Mouse (Mus musculus): ENCODE results near the gene Gtf2i. TPM values are rescaled to one million over a fixed set of nuclear protein-coding genes. Genes with fewer than 3 reads are reported as not detected.
"Not testable (repeated sequence)": the region's sequence is repeated elsewhere in the genome, so short reads cannot be mapped to it uniquely, and the experiment has no call there.

Gene Gtf2i
- polyA plus RNA-seq, 1 experiment from 2014 or later: 195 TPM

DNA sequence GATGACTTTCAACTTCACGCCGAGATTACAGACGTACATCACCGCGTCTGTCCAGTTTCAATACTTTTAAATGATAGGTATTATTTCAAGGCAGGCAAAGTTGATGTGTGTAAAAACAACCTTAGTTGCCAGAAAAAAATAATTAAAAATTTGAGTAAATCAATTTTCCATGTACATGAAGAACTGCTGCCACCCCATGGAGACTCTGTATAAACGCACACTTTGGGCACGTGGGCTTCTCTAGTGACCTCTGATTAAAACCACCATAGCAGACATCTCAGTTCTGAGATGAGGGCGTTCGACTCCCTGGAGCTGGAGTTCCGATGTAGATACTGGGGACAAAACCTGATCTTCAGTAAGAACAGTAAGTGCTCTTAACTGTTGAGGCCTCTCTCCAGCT, 26.8 kb upstream of the Gtf2i start:
- ATAC-seq: no peak
- H3K36me3 ChIP-seq (ENCODE audit: poor library complexity, severe bottlenecking): no peaks in the 10 kb centered on the region

GRCm38 (mm10) chr5:134340101-134340522, 25.6 kb upstream of the Gtf2i start:
- Histone ChIP-seq H3K4me2 (no peak overlapping the region), H3K4me1 (no peaks in the 10 kb centered on the region), H3K9ac (no peak overlapping the region), H3K27ac (no peak overlapping the region), H3K4me3 (no peak overlapping the region), H3K9me3 (replicated peaks) (no peaks in the 10 kb centered on the region), H3K36me3 (ENCODE audit: poor library complexity, severe bottlenecking) (no peaks in the 10 kb centered on the region), H3K27me3 (no peaks in the 10 kb centered on the region)
- WGBS: 22% methylated on average over 6 of the region's 6 CpGs
- no peak for ATAC-seq

More for the DNA sequence above, 26.8 kb upstream of the Gtf2i start:
- no peak overlapping the region for H3K9ac ChIP-seq
- H3K27me3 ChIP-seq: no peaks in the 10 kb centered on the region
- H3K4me2 ChIP-seq: no peak overlapping the region
- H3K4me3 ChIP-seq: no peak overlapping the region
- no peaks in the 10 kb centered on the region for H3K9me3 ChIP-seq (replicated peaks)
- no peak overlapping the region for H3K27ac ChIP-seq
- WGBS: 71% methylated on average over 10 of the region's 10 CpGs
- H3K4me1 ChIP-seq: no peaks in the 10 kb centered on the region

DNA sequence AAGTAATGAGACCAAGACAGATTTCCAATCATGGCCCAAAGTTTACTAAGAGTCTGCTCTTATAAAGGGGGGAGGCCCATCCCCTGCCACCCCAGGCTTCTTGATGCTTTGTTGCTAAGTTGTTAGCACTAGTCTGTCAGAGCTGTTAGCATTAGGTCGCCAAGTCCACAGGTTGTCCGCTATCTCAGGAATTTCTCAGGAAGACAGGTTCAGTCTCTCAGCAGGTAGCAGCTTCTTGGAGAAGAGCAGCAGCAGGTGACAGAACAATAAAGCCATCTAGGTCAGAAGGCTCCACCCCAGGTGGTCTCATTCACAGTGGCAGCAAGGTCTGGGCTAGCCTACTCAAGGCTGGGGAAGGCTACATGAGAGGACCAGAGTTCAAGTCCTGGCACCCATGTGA, 22.5 kb upstream of the Gtf2i start:
- not testable (repeated sequence) for H3K4me3 ChIP-seq; H3K9me3 ChIP-seq (replicated peaks); H3K4me2 ChIP-seq; ATAC-seq; H3K27ac ChIP-seq; H3K4me1 ChIP-seq; H3K9ac ChIP-seq; H3K36me3 ChIP-seq (ENCODE audit: poor library complexity, severe bottlenecking); H3K27me3 ChIP-seq
- WGBS: 81% methylated on average over 2 of the region's 2 CpGs

- Histone ChIP-seq H3K9ac (no peak overlapping the region), H3K36me3 (ENCODE audit: poor library complexity, severe bottlenecking) (no peaks in the 10 kb centered on the region), H3K27me3 (no peaks in the 10 kb centered on the region), H3K4me3 (no peak overlapping the region), H3K4me2 (no peak overlapping the region), H3K4me1 (peaks cover 7% of the 10 kb centered on the region; the same call in 1 of the 2 replicates), H3K9me3 (replicated peaks) (no peaks in the 10 kb centered on the region), H3K27ac (no peak overlapping the region)
- 18% methylated on average over 8 of the region's 8 CpGs for WGBS
- no peak for ATAC-seq
These were observed 18.2 kb upstream of the Gtf2i start for GRCm38 (mm10) chr5:134332743-134333142.

DNA sequence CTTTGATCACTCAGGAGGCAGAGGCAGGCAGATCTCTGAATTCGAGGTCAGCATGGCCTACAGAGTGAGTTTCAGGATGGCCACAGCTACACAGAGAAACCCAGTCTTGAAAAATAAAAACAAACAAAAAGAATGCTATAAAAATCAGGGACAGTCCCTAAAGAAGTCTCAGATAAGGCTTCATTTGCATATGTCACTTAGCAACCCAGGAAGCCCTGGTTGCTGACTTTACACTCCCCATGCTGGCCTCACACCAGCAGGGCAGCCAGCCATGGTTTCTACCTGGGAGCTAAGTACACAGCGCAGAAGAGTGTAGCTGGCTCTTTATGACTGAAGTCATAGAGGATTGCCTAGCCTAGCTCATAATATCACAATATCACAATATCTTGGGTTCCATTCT, 15.5 kb upstream of the Gtf2i start:
- Histone ChIP-seq H3K9me3 (replicated peaks) (no peaks in the 10 kb centered on the region), H3K4me3 (no peak overlapping the region)
- WGBS: 93% methylated on average over 2 of the region's 2 CpGs

GRCm38 (mm10) chr5:134329311-134329710, 14.8 kb upstream of the Gtf2i start:
- Histone ChIP-seq H3K4me2 (no peak overlapping the region), H3K27ac (no peak overlapping the region), H3K27me3 (no peaks in the 10 kb centered on the region), H3K4me1 (peaks cover 7% of the 10 kb centered on the region; the same call in 1 of the 2 replicates), H3K36me3 (ENCODE audit: poor library complexity, severe bottlenecking) (no peaks in the 10 kb centered on the region), H3K4me3 (no peak overlapping the region), H3K9me3 (replicated peaks) (no peaks in the 10 kb centered on the region), H3K9ac (no peak overlapping the region)
- ATAC-seq: no peak
- 14% methylated on average over 4 of the region's 4 CpGs for WGBS

More for the DNA sequence above, 15.5 kb upstream of the Gtf2i start:
- Histone ChIP-seq H3K4me1 (peaks cover 7% of the 10 kb centered on the region; the same call in 1 of the 2 replicates), H3K4me2 (no peak overlapping the region), H3K27ac (no peak overlapping the region), H3K9ac (no peak overlapping the region), H3K36me3 (ENCODE audit: poor library complexity, severe bottlenecking) (no peaks in the 10 kb centered on the region), H3K27me3 (no peaks in the 10 kb centered on the region)
- ATAC-seq: no peak

DNA sequence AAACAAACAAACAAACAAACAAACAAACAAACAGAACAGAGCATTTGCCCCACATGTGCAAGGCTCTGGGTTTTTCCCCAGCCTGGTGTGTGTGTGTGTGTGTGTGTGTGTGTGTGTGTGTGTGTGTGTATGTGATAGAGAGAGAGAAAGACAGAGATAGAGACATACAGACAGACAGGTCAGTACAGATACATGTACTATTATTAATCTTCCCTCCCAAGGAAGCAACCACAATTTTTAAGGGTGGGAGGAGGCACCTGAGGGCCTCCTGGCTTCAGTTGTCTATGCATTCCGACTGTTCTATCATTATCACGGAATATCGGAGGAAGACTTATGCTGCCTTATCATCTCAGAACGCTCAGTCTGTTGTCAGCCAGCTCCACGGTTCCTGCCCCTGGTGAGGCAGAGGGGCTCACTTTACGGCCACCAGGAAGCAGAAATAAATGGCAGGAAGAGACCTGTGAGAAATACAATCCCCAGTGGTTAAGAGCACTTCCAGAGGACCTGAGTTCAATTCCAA, 14.0 kb upstream of the Gtf2i start:
- no peak for ATAC-seq
- WGBS: 92% methylated on average over 6 of the region's 6 CpGs
- no peaks in the 10 kb centered on the region for H3K36me3 ChIP-seq (ENCODE audit: poor library complexity, severe bottlenecking)
- no peak overlapping the region for H3K4me3 ChIP-seq
- no peak overlapping the region for H3K27ac ChIP-seq
- H3K9me3 ChIP-seq (replicated peaks): no peaks in the 10 kb centered on the region
- H3K27me3 ChIP-seq: no peaks in the 10 kb centered on the region
- H3K4me1 ChIP-seq: peaks cover 7% of the 10 kb centered on the region; the same call in 1 of the 2 replicates
- H3K9ac ChIP-seq: no peak overlapping the region
- H3K4me2 ChIP-seq: no peak overlapping the region

GRCm38 (mm10) chr5:134325856-134326566, 11.5 kb upstream of the Gtf2i start:
- Histone ChIP-seq H3K27ac (no peak overlapping the region), H3K4me3 (no peak overlapping the region), H3K4me2 (no peak overlapping the region), H3K4me1 (0 out of 2 replicates have a peak, but pooled peaks cover 2% of the 10 kb centered on the region), H3K36me3 (ENCODE audit: poor library complexity, severe bottlenecking) (no peaks in the 10 kb centered on the region), H3K9ac (no peak overlapping the region), H3K27me3 (no peaks in the 10 kb centered on the region), H3K9me3 (replicated peaks) (no peaks in the 10 kb centered on the region)
- no peak for ATAC-seq
- 79% methylated on average over 13 of the region's 13 CpGs for WGBS

GRCm38 (mm10) chr5:134323869-134324268, 9.3 kb upstream of the Gtf2i start:
- WGBS: 46% methylated on average over 2 of the region's 2 CpGs
- H3K9me3 ChIP-seq (replicated peaks): no peaks in the 10 kb centered on the region
- H3K36me3 ChIP-seq (ENCODE audit: poor library complexity, severe bottlenecking): no peaks in the 10 kb centered on the region
- no peak for ATAC-seq
- no peak overlapping the region for H3K4me2 ChIP-seq
- no peaks in the 10 kb centered on the region for H3K4me1 ChIP-seq
- H3K9ac ChIP-seq: no peak overlapping the region
- no peak overlapping the region for H3K4me3 ChIP-seq
- no peaks in the 10 kb centered on the region for H3K27me3 ChIP-seq
- H3K27ac ChIP-seq: no peak overlapping the region

DNA sequence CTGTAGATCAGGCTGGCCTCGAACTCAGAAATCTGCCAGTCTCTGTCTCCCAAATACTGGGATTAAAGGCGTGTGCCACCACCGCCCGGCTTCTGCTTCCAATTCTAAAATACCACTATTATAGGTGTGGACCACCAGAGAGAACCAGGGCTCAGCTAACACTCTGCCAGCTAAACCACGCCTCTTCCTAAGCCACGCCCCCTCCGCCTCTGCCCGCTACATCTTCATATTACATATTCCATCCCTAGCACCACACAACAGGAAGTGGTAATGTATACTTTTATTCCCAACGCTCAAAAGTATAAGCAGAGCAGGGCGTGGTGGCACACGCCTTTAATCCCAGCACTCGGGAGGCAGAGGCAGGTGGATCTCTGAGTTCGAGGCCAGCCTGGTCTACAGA, 8.8 kb upstream of the Gtf2i start:
- 93% methylated on average over 13 of the region's 13 CpGs for WGBS
- no peaks in the 10 kb centered on the region for H3K36me3 ChIP-seq (ENCODE audit: poor library complexity, severe bottlenecking)
- no peak overlapping the region for H3K9ac ChIP-seq
- no peak overlapping the region for H3K27ac ChIP-seq
- no peak overlapping the region for H3K4me2 ChIP-seq
- no peaks in the 10 kb centered on the region for H3K27me3 ChIP-seq
- no peaks in the 10 kb centered on the region for H3K4me1 ChIP-seq
- ATAC-seq: no peak
- H3K9me3 ChIP-seq (replicated peaks): no peaks in the 10 kb centered on the region
- no peak overlapping the region for H3K4me3 ChIP-seq

- Histone ChIP-seq H3K9ac (no peak overlapping the region), H3K9me3 (replicated peaks) (no peaks in the 10 kb centered on the region), H3K4me1 (no peaks in the 10 kb centered on the region), H3K4me3 (no peak overlapping the region), H3K27me3 (no peaks in the 10 kb centered on the region), H3K4me2 (no peak overlapping the region), H3K36me3 (ENCODE audit: poor library complexity, severe bottlenecking) (no peaks in the 10 kb centered on the region), H3K27ac (no peak overlapping the region)
- ATAC-seq: no peak
- WGBS: 86% methylated on average over 13 of the region's 13 CpGs
These were observed 7.8 kb upstream of the Gtf2i start for GRCm38 (mm10) chr5:134322355-134322754.

DNA sequence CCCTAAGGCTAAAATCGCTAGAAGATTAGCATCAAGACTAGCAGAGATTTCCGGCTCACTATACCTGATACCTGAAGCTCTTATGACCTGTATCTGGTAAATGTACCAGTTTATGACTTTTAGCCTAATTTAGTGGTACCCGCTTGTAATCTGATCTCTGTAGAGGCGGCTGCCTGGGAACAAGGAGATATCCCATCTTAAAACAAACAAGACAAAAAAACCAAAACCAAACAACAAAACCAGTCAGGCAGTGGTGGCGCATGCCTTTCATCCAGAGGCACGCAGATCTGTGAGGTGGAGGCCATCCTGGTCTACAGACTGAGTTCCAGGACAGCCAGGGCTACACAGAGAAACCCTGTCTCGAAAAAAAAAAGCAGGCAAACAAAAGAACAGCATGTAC, 7.1 kb upstream of the Gtf2i start:
- no peak for ATAC-seq
- no peak overlapping the region for H3K4me3 ChIP-seq
- 78% methylated on average over 7 of the region's 7 CpGs for WGBS
- no peaks in the 10 kb centered on the region for H3K36me3 ChIP-seq (ENCODE audit: poor library complexity, severe bottlenecking)
- no peaks in the 10 kb centered on the region for H3K9me3 ChIP-seq (replicated peaks)
- no peak overlapping the region for H3K4me2 ChIP-seq
- H3K27ac ChIP-seq: no peak overlapping the region
- H3K27me3 ChIP-seq: no peaks in the 10 kb centered on the region
- no peak overlapping the region for H3K9ac ChIP-seq
- H3K4me1 ChIP-seq: peaks cover 3% of the 10 kb centered on the region

GRCm38 (mm10) chr5:134318903-134319302, 4.3 kb upstream of the Gtf2i start:
- 90% methylated on average over 6 of the region's 6 CpGs for WGBS
- no peaks in the 10 kb centered on the region for H3K36me3 ChIP-seq (ENCODE audit: poor library complexity, severe bottlenecking)
- no peak for ATAC-seq

More at GRCm38 (mm10) chr5:134318903-134319302, 4.3 kb upstream of the Gtf2i start:
- Histone ChIP-seq H3K4me1 (peaks cover 18% of the 10 kb centered on the region), H3K4me3 (no peak overlapping the region), H3K27me3 (no peaks in the 10 kb centered on the region), H3K9me3 (replicated peaks) (no peaks in the 10 kb centered on the region), H3K4me2 (no peak overlapping the region), H3K27ac (no peak overlapping the region), H3K9ac (no peak overlapping the region)

Measured in forebrain, embryonic 13.5 days (tissue).